Mouse (Mus musculus) MEL (cell line): Measurements from ENCODE around the gene Oxsm.

Experiments used
- CHD2 ChIP-seq: IDR thresholded peaks from 2 replicates; pipeline ENCODE4 v1.6.1; 2011; ENCODE audit warnings: low read length, improper control_type of control experiment
- E2F4 ChIP-seq: IDR thresholded peaks from 2 replicates; pipeline ENCODE4 v1.6.1; 2011; ENCODE audit warnings: low read depth, low read length, improper control_type of control experiment, borderline replicate concordance
- ELF1 ChIP-seq: IDR thresholded peaks from 2 replicates; pipeline ENCODE4 v1.6.1; 2014; ENCODE audit warnings: low read depth, mild to moderate bottlenecking, inconsistent platforms, low read length, improper control_type of control experiment, moderate library complexity
- HCFC1 ChIP-seq: IDR thresholded peaks from 2 replicates; pipeline ENCODE4 v1.6.1; 2012; ENCODE audit warnings: low read depth, mild to moderate bottlenecking, inconsistent platforms, low read length, improper control_type of control experiment, moderate library complexity
- MAZ ChIP-seq: IDR thresholded peaks from 2 replicates; pipeline ENCODE4 v1.6.1; 2012; ENCODE audit warnings: low read depth, mild to moderate bottlenecking, inconsistent platforms, low read length, improper control_type of control experiment
- TCF12 ChIP-seq: IDR thresholded peaks from 2 replicates; pipeline ENCODE4 v1.6.1; 2014; ENCODE audit warnings: low read depth, mild to moderate bottlenecking, inconsistent platforms, low read length, improper control_type of control experiment, moderate library complexity
- ZKSCAN1 ChIP-seq: IDR thresholded peaks from 2 replicates; pipeline ENCODE4 v1.6.1; 2012; ENCODE audit warnings: low read depth, mild to moderate bottlenecking, inconsistent platforms, low read length, improper control_type of control experiment, moderate library complexity

GRCm38 (mm10) chr14:16296816-16297468, 47.3 kb upstream of the Oxsm start:
- TF ChIP-seq MAZ (no peak), ZKSCAN1 (no peak), ELF1 (no peak), E2F4 (no peak), HCFC1 (no peak), CHD2 (no peak), TCF12 (no peak)
